Mouse (Mus musculus) layer of hippocampus, postnatal 14 days (tissue): ENCODE data around the gene Gm21477. TPM values are rescaled to one million over a fixed set of nuclear protein-coding genes. Genes with fewer than 3 reads are reported as not detected.
"Not testable (repeated sequence)": the region's sequence is repeated elsewhere in the genome, so short reads cannot be mapped to it uniquely, and the experiment has no call there.

Experiments
- DNase-seq, 2 experiments: peaks; one replicate each; pipeline ENCODE4 v3.0.0; 2021 to 2022; ENCODE audit warnings: low spot score in 2 of 2, mixed read lengths in 1 of 2
- long read RNA-seq, 2 experiments: library from polyadenylated mRNA; stranded (forward); transcript quantifications; one replicate each; pipeline ENCODE4 v2.0.0; 2021
- total RNA-seq, 2 experiments: library from RNA; stranded (reverse); gene quantifications; 2 replicates each; pipeline ENCODE4 v1.2.3; 2021

The Gm21477 gene
- total RNA-seq, result not detected
- long read RNA-seq, experiment 1, result 0 reads
- long read RNA-seq, experiment 2, result 0 reads

DNA sequence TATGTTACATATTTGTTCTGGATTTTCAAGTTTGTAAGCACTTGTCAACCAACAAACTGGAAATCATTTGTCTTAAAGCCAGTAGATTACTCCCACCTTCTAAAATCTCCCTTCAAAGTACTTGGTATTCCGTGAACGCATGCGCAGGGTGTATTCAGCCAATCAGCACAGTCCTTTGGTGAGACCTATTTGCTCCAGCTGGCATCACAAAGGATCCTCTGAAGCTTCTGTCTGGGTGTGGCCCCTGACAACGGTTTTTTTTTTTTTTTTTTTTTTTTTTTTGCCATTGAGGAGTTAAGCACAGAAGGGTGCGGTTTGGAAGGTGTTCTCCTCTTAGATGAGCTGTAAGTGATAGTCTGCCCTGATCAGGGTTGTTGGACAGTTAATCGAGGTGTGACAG lies at the start of gene Gm21477:
Gm21477 (plus strand) TSS at position 301 of the 400 bp plus-strand sequence.
- DNase-seq, result not testable (repeated sequence)
